Mouse (Mus musculus) embryo, embryonic 9.5 days (tissue): ENCODE measurements around the gene Nrn1l.

ENCODE experiments used
- DNase-seq: peaks from one replicate; pipeline ENCODE4 v3.0.0-alpha.2; 2017; ENCODE audit errors: extremely low spot score

Nrn1l gene

GRCm38 (mm10) chr8:105890870-105891269 is 2.5 kb upstream of the Nrn1l start:
- no peak for DNase-seq

GRCm38 (mm10) chr8:105892432-105892831 is 935 bp upstream of the Nrn1l start:
- DNase-seq = no peak

- no peak for DNase-seq
Observed at GRCm38 (mm10) chr8:105897801-105898480, 4.6 kb downstream of the Nrn1l start.

GRCm38 (mm10) chr8:105900180-105900940 is 7.0 kb downstream of the Nrn1l start, which contains the start of gene Pskh1:
TSS of gene Pskh1 (plus strand) at chr8:105900441.
- peak; percentile 97 for DNase-seq

GRCm38 (mm10) chr8:105900941-105901616 is 7.7 kb downstream of the Nrn1l start:
- no peak for DNase-seq

GRCm38 (mm10) chr8:105919390-105919789 is 26.0 kb downstream of the Nrn1l start:
- DNase-seq = no peak

GRCm38 (mm10) chr8:105925123-105925522 is 31.8 kb downstream of the Nrn1l start:
- no peak for DNase-seq

GRCm38 (mm10) chr8:105930602-105931001 is 37.2 kb downstream of the Nrn1l start:
- peak; percentile 89 for DNase-seq

- no peak for DNase-seq
Observed at GRCm38 (mm10) chr8:105931271-105931670, 37.9 kb downstream of the Nrn1l start.

GRCm38 (mm10) chr8:105932525-105932924 is 39.2 kb downstream of the Nrn1l start:
- DNase-seq = no peak

GRCm38 (mm10) chr8:105933762-105934161 is 40.4 kb downstream of the Nrn1l start, which contains the start of gene Ctrl:
TSS of gene Ctrl (minus strand) at chr8:105933862.
- no peak for DNase-seq

- no peak for DNase-seq
Observed at GRCm38 (mm10) chr8:105935105-105935504, 41.7 kb downstream of the Nrn1l start.

- no peak for DNase-seq
Observed at GRCm38 (mm10) chr8:105935863-105936603, 42.7 kb downstream of the Nrn1l start.

GRCm38 (mm10) chr8:105936866-105937475 is 43.6 kb downstream of the Nrn1l start:
- DNase-seq = peak; percentile 89

GRCm38 (mm10) chr8:105937496-105938305 is 44.3 kb downstream of the Nrn1l start:
- DNase-seq = peak; percentile 39

GRCm38 (mm10) chr8:105938306-105938669 is 44.9 kb downstream of the Nrn1l start, which contains the start of gene Psmb10:
TSS of gene Psmb10 (minus strand) at chr8:105938444.
- DNase-seq = no peak

- DNase-seq = no peak
Observed at GRCm38 (mm10) chr8:105942026-105942425, 48.7 kb downstream of the Nrn1l start.

GRCm38 (mm10) chr8:105942542-105942941 is 49.2 kb downstream of the Nrn1l start:
- DNase-seq = no peak

GRCm38 (mm10) chr8:105943321-105943739 is 50.0 kb downstream of the Nrn1l start, which contains the start of gene Lcat:
TSS of gene Lcat (minus strand) at chr8:105943382.
- no peak for DNase-seq
